Mouse (Mus musculus): ENCODE measurements around the gene Apobec2.
"Not testable (repeated sequence)": the region's sequence is repeated elsewhere in the genome, so short reads cannot be mapped to it uniquely, and the experiment has no call there.

The Apobec2 gene

GRCm38 (mm10) chr17:48432158-48432980 is at the start of gene Apobec2:
TSS of gene Apobec2 (minus strand) at chr17:48432930.
- no peak for DNase-seq

- no peak for DNase-seq
Measured at GRCm38 (mm10) chr17:48479952-48480351, 47.2 kb upstream of the Apobec2 start.

DNA sequence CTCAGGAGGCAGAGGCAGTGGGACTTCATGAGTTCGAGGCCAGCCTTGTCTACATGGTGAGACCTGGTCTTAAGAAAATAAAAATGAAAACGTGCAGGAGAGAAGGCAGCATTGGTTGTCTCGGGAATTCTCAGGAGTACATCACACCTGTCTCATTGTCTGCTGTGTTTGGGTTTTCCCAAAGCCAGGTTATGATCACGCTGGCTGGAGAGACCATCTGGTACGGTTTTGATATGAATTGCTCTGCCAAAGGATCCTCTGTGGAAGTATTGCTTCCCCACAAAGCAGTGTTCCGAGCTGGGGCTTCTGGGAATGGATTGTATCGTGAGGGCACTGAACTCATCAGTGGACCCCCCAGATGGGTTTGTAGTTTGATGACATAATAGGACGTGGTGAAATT is 42.7 kb upstream of the Apobec2 start:
- DNase-seq = no peak

DNA sequence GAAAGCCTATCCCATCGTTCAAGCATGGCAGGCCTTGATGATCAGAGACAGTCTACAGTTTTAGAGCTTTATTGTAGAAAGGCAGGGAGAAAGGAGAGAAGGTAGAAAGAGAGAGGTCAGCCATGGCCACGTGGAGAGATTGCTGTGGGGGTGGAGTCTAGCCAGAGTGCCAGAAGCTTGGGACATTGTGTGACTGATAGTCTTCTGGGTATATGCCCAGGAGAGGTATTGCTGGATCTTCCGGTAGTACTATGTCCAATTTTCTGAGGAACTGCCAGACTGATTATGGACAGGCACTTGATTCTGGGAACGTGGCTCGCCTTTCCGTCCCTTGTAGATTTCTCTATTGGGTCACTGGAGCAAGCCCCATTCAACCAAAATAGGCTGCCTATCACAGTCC is 41.6 kb upstream of the Apobec2 start:
- not testable (repeated sequence) for DNase-seq

DNA sequence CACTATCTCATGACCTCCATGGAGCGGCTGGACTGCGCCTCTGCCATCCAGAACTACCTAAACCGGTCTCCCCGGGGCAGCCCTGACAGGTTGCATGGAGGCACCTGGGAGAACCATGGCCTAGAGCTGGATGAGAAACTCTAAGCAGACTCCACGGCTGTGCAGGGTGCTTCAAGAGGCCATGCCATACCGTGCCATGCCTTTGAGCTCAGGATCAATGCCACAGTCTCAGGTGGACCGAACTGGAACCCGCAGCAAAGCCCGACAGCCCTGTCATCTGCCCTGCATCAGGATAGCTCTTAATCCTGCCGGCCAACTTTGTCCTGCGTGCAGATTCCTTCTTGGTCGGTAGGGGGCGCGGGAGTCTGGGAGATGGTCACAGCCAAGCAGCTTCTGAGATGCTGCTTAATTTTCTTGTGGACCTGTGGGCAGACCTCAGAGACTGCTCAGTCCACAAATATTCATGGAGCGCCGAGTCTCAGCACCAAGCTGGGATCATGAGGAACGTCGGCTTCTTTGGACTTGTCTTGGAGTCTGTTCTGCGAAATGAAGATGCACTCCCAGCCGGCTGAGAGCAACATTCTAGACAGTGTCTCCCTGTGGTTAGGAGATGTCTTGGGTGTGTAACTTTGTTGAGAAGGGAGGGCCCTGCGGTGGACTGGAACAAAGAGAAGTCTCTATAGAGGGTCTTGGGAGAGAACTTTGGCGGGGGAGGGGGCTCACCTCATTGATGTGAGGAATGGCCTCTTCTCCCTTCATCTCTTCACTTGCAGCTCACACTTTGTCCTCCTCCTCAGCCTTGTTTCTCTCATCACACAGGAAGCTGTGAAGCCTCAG is 34.9 kb upstream of the Apobec2 start:
- DNase-seq = peak; percentile 93

GRCm38 (mm10) chr17:48466769-48467394 is 34.2 kb upstream of the Apobec2 start:
- no peak for DNase-seq

GRCm38 (mm10) chr17:48463391-48463790 is 30.7 kb upstream of the Apobec2 start:
- no peak for DNase-seq

DNA sequence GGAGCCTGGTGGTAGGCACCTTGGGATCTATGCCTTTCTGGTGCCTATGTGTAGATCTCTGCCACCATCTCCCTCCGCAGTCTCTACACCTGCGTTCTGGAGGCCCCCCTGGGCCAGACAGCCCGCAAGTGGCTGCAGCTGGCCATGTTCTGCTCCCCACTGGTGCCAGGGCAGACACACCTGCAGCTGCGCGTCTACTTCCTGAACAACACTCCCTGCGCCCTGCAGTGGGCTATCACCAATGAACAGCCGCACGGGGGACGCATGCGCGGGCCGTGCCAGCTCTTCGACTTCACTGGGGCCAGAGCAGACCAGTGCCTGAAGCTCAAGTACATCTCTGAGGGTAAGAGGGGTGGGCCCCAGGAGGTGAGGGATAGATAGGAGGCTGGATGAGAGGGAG is 29.4 kb upstream of the Apobec2 start:
- no peak for DNase-seq

GRCm38 (mm10) chr17:48457971-48458653 is 25.4 kb upstream of the Apobec2 start:
- DNase-seq = no peak

- peak; percentile 42 to 66 for DNase-seq
Measured at GRCm38 (mm10) chr17:48455955-48456354, 23.2 kb upstream of the Apobec2 start.

DNA sequence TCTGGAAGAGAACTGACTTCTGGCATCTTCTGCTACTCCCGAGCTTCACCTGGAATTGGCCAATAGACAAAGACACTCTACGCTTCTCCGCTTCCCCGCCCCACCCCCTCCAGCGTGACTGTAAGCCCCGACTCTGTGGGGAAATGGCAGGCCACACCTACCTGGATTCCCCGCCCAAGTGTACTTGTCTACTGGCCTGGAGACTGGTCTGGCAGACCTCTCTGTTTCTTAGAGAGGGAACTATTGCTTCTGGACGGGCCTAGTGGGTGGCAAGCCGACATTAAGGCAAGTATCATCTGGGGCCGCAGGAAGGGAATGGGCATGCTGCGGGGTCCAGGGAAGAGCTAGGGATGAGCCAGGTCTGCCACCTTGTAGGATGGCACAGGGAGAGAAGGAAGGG is 22.0 kb upstream of the Apobec2 start, which contains the start of gene Unc5cl:
Gene Unc5cl (plus strand): TSS at position 214 of the 400 bp plus-strand sequence.
- peak; percentile 31 to 61 for DNase-seq

DNA sequence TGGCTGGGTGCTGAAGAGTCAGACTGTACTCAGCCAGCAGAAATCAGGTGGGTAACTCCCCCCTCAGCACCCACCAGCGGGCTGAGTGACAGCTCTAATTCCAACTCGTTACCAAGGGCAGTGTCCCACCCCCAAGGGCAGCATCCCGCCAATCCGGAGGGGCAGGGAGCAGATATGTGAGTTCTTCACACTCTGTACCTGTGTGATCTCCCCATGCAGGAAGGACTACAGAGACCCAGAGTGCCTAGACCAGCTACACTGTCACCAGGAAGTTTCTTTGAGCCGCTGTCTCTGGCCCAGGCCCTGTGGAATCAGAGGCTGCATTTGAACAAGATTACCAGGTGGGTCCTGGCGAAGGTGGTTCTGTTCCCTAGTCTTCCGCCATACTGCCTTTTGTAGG is 21.5 kb upstream of the Apobec2 start:
- DNase-seq = no peak

GRCm38 (mm10) chr17:48453489-48453888 is 20.8 kb upstream of the Apobec2 start:
- no peak for DNase-seq

DNA sequence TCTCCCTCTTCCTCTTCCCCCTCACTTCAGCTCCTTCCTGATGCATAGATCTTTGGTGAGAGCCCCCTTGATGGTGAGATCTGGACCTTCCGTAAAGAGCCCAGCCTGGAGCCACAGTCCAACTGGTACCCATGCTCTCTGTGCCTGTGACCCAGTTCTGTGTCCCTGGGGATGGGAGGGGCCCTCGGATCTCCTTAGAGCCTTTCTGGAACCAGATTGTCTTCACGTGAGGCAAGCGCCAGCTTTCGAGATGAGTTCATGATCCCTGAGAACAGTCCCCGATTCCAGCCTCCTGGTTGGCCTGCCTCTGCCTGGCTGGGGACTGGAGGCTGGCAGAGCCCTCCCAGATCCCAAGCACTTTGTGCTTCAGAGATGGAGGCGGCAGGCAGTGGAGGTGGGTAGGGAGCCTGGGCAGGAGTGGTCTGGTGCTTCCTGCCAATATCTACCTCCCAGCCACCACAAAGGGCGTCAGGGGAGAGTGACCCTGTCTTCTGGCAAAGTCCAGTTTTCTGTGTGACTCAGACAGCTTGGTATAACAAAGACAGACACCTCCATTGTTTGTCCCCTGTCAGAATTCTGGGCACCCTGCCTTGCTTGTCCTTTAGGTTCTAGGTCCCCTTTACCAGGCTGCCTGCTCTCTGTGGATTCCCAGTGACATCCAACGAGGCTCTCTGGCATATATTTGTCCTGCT is 19.2 kb upstream of the Apobec2 start:
- peak in 1 of 2 experiments; percentile 33 for DNase-seq

GRCm38 (mm10) chr17:48451353-48451675 is 18.6 kb upstream of the Apobec2 start, which contains the start of gene Tspo2:
TSS of gene Tspo2 (minus strand) at chr17:48451522.
- DNase-seq = no peak

- DNase-seq = no peak
Measured at GRCm38 (mm10) chr17:48450666-48451352, 18.1 kb upstream of the Apobec2 start.

- no peak for DNase-seq
Measured at GRCm38 (mm10) chr17:48447675-48448074, 14.9 kb upstream of the Apobec2 start.

- peak in 1 of 2 experiments; percentile 55 for DNase-seq
Measured at GRCm38 (mm10) chr17:48443542-48444145, 10.9 kb upstream of the Apobec2 start.

- DNase-seq = peak; percentile 44 to 63
Measured at GRCm38 (mm10) chr17:48442745-48443457, 10.2 kb upstream of the Apobec2 start.

- DNase-seq = peak; percentile 70 to 83
Measured at GRCm38 (mm10) chr17:48437421-48437911, 4.7 kb upstream of the Apobec2 start.
